Mouse (Mus musculus) midbrain, embryonic 12.5 days (tissue): Measurements from ENCODE around the gene Tomm70a. TPM values are rescaled to one million over a fixed set of nuclear protein-coding genes. Genes with fewer than 3 reads are reported as not detected.
"Not testable (repeated sequence)": the region's sequence is repeated elsewhere in the genome, so short reads cannot be mapped to it uniquely, and the experiment has no call there.

Source experiments
- ATAC-seq: fragments of 200-750 bp; cut with Nextera tagmentation; 2 replicates; pipeline ENCODE4 v1.8.0; 2017; ENCODE audit warnings: low read depth, moderate TSS enrichment, moderate library complexity; ENCODE audit not compliant: low FRiP score
- H3K27ac ChIP-seq: fragments of 300-500 bp; sonication (generic); replicated peaks from 2 replicates; pipeline ENCODE4 v1.5.1; 2016; ENCODE audit warnings: mild to moderate bottlenecking
- H3K27me3 ChIP-seq: fragments of 300-500 bp; sonication (generic); 2 replicates; pipeline ENCODE4 v1.6.1; 2016; ENCODE audit warnings: mild to moderate bottlenecking
- H3K36me3 ChIP-seq: fragments of 300-500 bp; sonication (generic); 2 replicates; pipeline ENCODE4 v1.6.1; 2016
- H3K4me1 ChIP-seq: fragments of 300-500 bp; sonication (generic); 2 replicates; pipeline ENCODE4 v1.6.1; 2016
- H3K4me2 ChIP-seq: fragments of 300-500 bp; sonication (generic); replicated peaks from 2 replicates; pipeline ENCODE4 v1.6.1; 2016; ENCODE audit warnings: mild to moderate bottlenecking, moderate library complexity
- H3K4me3 ChIP-seq: fragments of 300-500 bp; sonication (generic); 2 replicates; pipeline ENCODE4 v1.5.1; 2016; ENCODE audit warnings: mild to moderate bottlenecking
- H3K9ac ChIP-seq: fragments of 300-500 bp; sonication (generic); replicated peaks from 2 replicates; pipeline ENCODE4 v1.6.1; 2016; ENCODE audit warnings: mild to moderate bottlenecking, moderate library complexity
- H3K9me3 ChIP-seq: fragments of 300-500 bp; sonication (generic); 2 replicates; pipeline ENCODE4 v1.6.1; 2016; ENCODE audit warnings: mild to moderate bottlenecking
- WGBS: fragments of 180-500 bp; shearing (Covaris S2); methylation state at CpG from one replicate; pipeline ENCODE4 v1.1.7; 2016; 5-methylcytosine and 5-hydroxymethylcytosine counted together
- polyA plus RNA-seq: library from polyadenylated mRNA; unstranded; fragments of >200 nt; fragmentation: Nextera tagmentation; extraction: Ambion mirVana; gene quantifications from 2 replicates; pipeline ENCODE4 v1.2.1, GENCODE M21; 2016

The Tomm70a gene
- polyA plus RNA-seq, 1 experiment from 2014 or later: 62.8 TPM

GRCm38 (mm10) chr16:57157728-57158127 is 36.2 kb downstream of the Tomm70a start:
- H3K4me1 ChIP-seq: no peaks in the 10 kb centered on the region
- H3K9ac ChIP-seq: no peak overlapping the region
- no peak overlapping the region for H3K4me3 ChIP-seq
- ATAC-seq: no peak
- no peaks in the 10 kb centered on the region for H3K27me3 ChIP-seq
- H3K4me2 ChIP-seq: no peak overlapping the region
- no peak overlapping the region for H3K27ac ChIP-seq
- H3K36me3 ChIP-seq: peaks cover 46% of the 10 kb centered on the region
- no peaks in the 10 kb centered on the region for H3K9me3 ChIP-seq
- WGBS: 86% methylated on average over 4 of the region's 4 CpGs

- ATAC-seq: no peak
- WGBS: 74% methylated on average over 7 of the region's 7 CpGs
- Histone ChIP-seq H3K4me2 (no peak overlapping the region), H3K9me3 (no peaks in the 10 kb centered on the region), H3K27me3 (no peaks in the 10 kb centered on the region), H3K36me3 (peaks cover 37% of the 10 kb centered on the region), H3K4me1 (no peaks in the 10 kb centered on the region), H3K9ac (no peak overlapping the region), H3K4me3 (no peak overlapping the region), H3K27ac (no peak overlapping the region)
These were observed 38.3 kb downstream of the Tomm70a start for GRCm38 (mm10) chr16:57159835-57160234.

GRCm38 (mm10) chr16:57162841-57163240 is 41.3 kb downstream of the Tomm70a start:
- H3K9me3 ChIP-seq: no peaks in the 10 kb centered on the region
- ATAC-seq: no peak
- H3K4me3 ChIP-seq: no peak overlapping the region
- 0 out of 2 replicates have a peak, but pooled peaks cover 5% of the 10 kb centered on the region for H3K4me1 ChIP-seq
- 89% methylated on average over 5 of the region's 5 CpGs for WGBS
- no peak overlapping the region for H3K4me2 ChIP-seq
- H3K36me3 ChIP-seq: peaks cover 16% of the 10 kb centered on the region; the same call in 1 of the 2 replicates
- H3K27me3 ChIP-seq: no peaks in the 10 kb centered on the region
- H3K9ac ChIP-seq: no peak overlapping the region
- H3K27ac ChIP-seq: no peak overlapping the region

DNA sequence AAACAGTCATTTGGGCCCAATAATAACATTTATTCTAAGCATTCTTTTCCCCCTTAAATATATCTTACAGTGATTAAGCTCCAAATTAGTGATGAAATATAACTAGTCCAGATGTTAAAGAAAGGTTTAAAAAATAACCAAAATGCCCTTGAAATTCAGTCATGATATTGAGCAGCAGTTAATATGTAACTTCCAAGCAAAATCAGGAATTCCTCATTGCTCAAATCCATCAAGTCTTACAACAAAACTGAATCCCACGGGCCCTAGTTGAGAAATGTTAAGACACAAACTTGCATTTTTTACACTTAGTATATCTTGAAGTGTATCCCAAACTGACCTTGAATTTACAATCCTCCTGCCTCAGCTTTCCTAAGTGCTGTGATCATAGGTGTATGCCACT is 42.2 kb downstream of the Tomm70a start:
- ATAC-seq: no peak
- Histone ChIP-seq H3K9me3 (no peaks in the 10 kb centered on the region), H3K4me2 (no peak overlapping the region), H3K9ac (no peak overlapping the region), H3K4me1 (peaks cover 8% of the 10 kb centered on the region), H3K4me3 (no peak overlapping the region), H3K36me3 (0 out of 2 replicates have a peak, but pooled peaks cover 10% of the 10 kb centered on the region), H3K27ac (no peak overlapping the region), H3K27me3 (no peaks in the 10 kb centered on the region)
- whole genome bisulfite sequencing: 93% methylated on average over 1 of the region's 1 CpGs

GRCm38 (mm10) chr16:57165157-57165556 is 43.7 kb downstream of the Tomm70a start:
- WGBS: 97% methylated on average over 5 of the region's 5 CpGs
- Histone ChIP-seq H3K4me3 (no peak overlapping the region), H3K27me3 (no peaks in the 10 kb centered on the region), H3K4me1 (peaks cover 8% of the 10 kb centered on the region), H3K9me3 (no peaks in the 10 kb centered on the region), H3K27ac (no peak overlapping the region), H3K4me2 (no peak overlapping the region), H3K9ac (no peak overlapping the region), H3K36me3 (0 out of 2 replicates have a peak, but pooled peaks cover 4% of the 10 kb centered on the region)
- ATAC-seq: no peak

DNA sequence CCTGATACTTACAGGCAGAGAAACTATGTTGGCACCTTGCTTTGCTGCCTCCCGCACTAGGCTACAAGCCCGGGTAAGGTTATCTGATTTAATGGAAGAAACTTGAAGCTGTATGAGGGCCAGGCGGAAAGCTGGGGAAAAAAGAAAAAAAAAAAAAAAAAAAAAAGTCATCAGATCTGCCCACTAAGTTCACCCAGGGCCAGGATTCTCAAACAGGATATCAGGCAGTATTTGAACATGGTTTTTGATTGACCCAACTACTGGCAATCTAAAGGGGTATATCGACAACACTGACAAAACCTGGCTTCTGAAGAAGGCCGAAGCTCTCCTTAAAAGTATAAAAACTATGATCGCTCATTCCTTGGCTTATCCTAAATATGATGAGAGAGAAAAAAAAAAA is 44.6 kb downstream of the Tomm70a start:
- 91% methylated on average over 6 of the region's 6 CpGs for whole genome bisulfite sequencing
- H3K4me1 ChIP-seq: peaks cover 8% of the 10 kb centered on the region
- no peaks in the 10 kb centered on the region for H3K9me3 ChIP-seq
- no peak overlapping the region for H3K27ac ChIP-seq
- no peak overlapping the region for H3K9ac ChIP-seq
- no peaks in the 10 kb centered on the region for H3K27me3 ChIP-seq
- peak overlapping the region; percentile 65; the same call in 1 of the 2 replicates for H3K4me3 ChIP-seq
- H3K4me2 ChIP-seq: peak overlapping the region; percentile 80
- H3K36me3 ChIP-seq: peaks cover under 1% of the 10 kb centered on the region; the same call in 1 of the 2 replicates
- no peak for ATAC-seq

GRCm38 (mm10) chr16:57166611-57167513 is 45.4 kb downstream of the Tomm70a start, which contains the start of gene Nit2:
TSS of gene Nit2 (minus strand) at chr16:57167341.
- peak; percentile 99 for ATAC-seq

GRCm38 (mm10) chr16:57167514-57167912 is 46.0 kb downstream of the Tomm70a start:
- peak; percentile 66 for ATAC-seq
- 34% methylated on average over 5 of the region's 5 CpGs for WGBS
- no peaks in the 10 kb centered on the region for H3K9me3 ChIP-seq
- H3K27me3 ChIP-seq: no peaks in the 10 kb centered on the region
- peak overlapping the region; percentile 65 for H3K4me3 ChIP-seq
- H3K9ac ChIP-seq: peak overlapping the region; percentile 70
- peak overlapping the region; percentile 82; the same call in 1 of the 2 replicates for H3K27ac ChIP-seq
- peak overlapping the region; percentile 80 for H3K4me2 ChIP-seq
- H3K36me3 ChIP-seq: peaks cover 3% of the 10 kb centered on the region
- peaks cover 8% of the 10 kb centered on the region for H3K4me1 ChIP-seq

More at GRCm38 (mm10) chr16:57166611-57167513, 45.4 kb downstream of the Tomm70a start, which contains the start of gene Nit2:
- H3K27ac ChIP-seq: peak within 1 kb of the TSS; percentile 82
- H3K9ac ChIP-seq: peak within 1 kb of the TSS; percentile 70
- H3K4me2 ChIP-seq: peak within 1 kb of the TSS; percentile 80
- no peaks in the 10 kb centered on the region; the same call in 1 of the 2 replicates for H3K36me3 ChIP-seq
- WGBS: under 1% methylated on average over 58 of the region's 58 CpGs
- no peaks in the 10 kb centered on the region for H3K9me3 ChIP-seq
- peaks cover 8% of the 10 kb centered on the region for H3K4me1 ChIP-seq
- no peaks in the 10 kb centered on the region for H3K27me3 ChIP-seq
- peak within 1 kb of the TSS; percentile 65 for H3K4me3 ChIP-seq

- WGBS: 50% methylated on average over 4 of the region's 4 CpGs
- Histone ChIP-seq H3K4me2 (no peak overlapping the region), H3K9ac (no peak overlapping the region), H3K4me1 (peaks cover 8% of the 10 kb centered on the region), H3K27me3 (no peaks in the 10 kb centered on the region), H3K9me3 (no peaks in the 10 kb centered on the region), H3K4me3 (no peak overlapping the region), H3K27ac (no peak overlapping the region), H3K36me3 (peaks cover 4% of the 10 kb centered on the region)
- no peak for ATAC-seq
These were observed 46.7 kb downstream of the Tomm70a start for GRCm38 (mm10) chr16:57168236-57168635.

DNA sequence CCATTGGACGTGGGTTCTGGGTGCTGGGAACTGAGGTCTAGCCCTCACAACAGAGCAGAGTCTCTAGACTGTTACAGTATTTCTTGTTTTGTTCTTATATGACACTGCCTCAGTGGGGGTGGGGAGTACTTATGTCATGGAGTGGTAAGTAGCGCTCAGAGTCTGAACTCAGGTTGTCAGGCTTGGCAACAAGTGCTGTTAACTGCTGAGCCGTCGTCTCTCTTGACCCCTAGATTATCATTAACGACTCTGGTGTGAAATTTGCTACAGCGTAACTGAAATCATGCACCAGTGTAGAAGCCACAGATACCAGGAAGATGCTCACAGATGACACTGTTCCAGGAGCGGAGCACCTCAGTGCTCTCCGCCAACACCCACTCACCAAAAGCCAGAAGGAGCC is 49.7 kb downstream of the Tomm70a start:
- Histone ChIP-seq H3K36me3 (peaks cover 10% of the 10 kb centered on the region), H3K9me3 (no peaks in the 10 kb centered on the region), H3K27ac (no peak overlapping the region), H3K4me2 (no peak overlapping the region), H3K9ac (no peak overlapping the region), H3K4me1 (peaks cover 8% of the 10 kb centered on the region), H3K4me3 (no peak overlapping the region), H3K27me3 (no peaks in the 10 kb centered on the region)
- no peak for ATAC-seq
- 94% methylated on average over 8 of the region's 8 CpGs for WGBS

- H3K4me2 ChIP-seq: no peak overlapping the region
- H3K36me3 ChIP-seq: peaks cover 13% of the 10 kb centered on the region
- H3K4me1 ChIP-seq: peaks cover 7% of the 10 kb centered on the region
- no peak overlapping the region for H3K9ac ChIP-seq
- ATAC-seq: no peak
- 90% methylated on average over 6 of the region's 6 CpGs for WGBS
- no peak overlapping the region for H3K4me3 ChIP-seq
- H3K9me3 ChIP-seq: no peaks in the 10 kb centered on the region
- H3K27ac ChIP-seq: no peak overlapping the region
- H3K27me3 ChIP-seq: no peaks in the 10 kb centered on the region
These were observed 50.1 kb downstream of the Tomm70a start for GRCm38 (mm10) chr16:57171570-57171969.

DNA sequence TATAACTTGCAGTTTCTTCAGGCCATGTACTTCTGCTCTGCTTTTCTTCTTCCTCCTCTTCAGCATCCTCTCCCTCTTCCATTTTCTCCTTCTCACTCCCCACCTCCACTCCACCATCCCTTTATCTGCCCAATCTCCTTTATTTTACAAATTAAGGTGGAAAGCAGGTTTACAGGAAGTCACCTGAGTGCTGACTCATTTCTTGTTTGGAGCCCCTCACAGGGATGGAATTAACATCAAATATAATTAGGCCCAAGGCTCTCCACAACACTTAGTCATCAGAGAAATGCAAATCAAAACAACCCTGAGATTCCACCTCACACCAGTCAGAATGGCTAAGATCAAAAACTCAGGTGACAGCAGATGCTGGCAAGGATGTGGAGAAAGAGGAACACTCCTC is 53.0 kb downstream of the Tomm70a start:
- not testable (repeated sequence) for ATAC-seq, H3K27me3 ChIP-seq, H3K9ac ChIP-seq, H3K4me2 ChIP-seq, H3K9me3 ChIP-seq, H3K4me3 ChIP-seq, H3K27ac ChIP-seq, H3K4me1 ChIP-seq
- peaks cover 17% of the 10 kb centered on the region for H3K36me3 ChIP-seq
